Mouse (Mus musculus): ENCODE measurements around the gene Pgbd5. TPM values are rescaled to one million over a fixed set of nuclear protein-coding genes. Genes with fewer than 3 reads are reported as not detected.

The Pgbd5 gene
- polyA plus RNA-seq, 1 experiment from 2014 or later: 2.2 TPM

- no peaks in the 10 kb centered on the region for H3K27me3 ChIP-seq (ENCODE audit: insufficient read depth, low read length)
- H3K4me3 ChIP-seq (ENCODE audit: low read depth, low read length): no peak overlapping the region
- ATAC-seq (ENCODE audit: insufficient read depth) (no peak), DNase-seq (no peak)
- TF ChIP-seq CTCF (IDR thresholded peaks at IDR 0.05; ENCODE audit: low read depth): no peak
- peaks cover 9% of the 10 kb centered on the region; the same call in 1 of the 2 replicates for H3K4me1 ChIP-seq (ENCODE audit: insufficient read depth)
- no peaks in the 10 kb centered on the region for H3K9me3 ChIP-seq (ENCODE audit: low read depth, low read length)
- H3K27ac ChIP-seq (ENCODE audit: low read depth): no peak overlapping the region
- no peak overlapping the region for H3K4me2 ChIP-seq
- 85% methylated on average over 5 of the region's 5 CpGs for WGBS
- no peaks in the 10 kb centered on the region for H3K36me3 ChIP-seq (ENCODE audit: insufficient read depth)
- no peak overlapping the region for H3K9ac ChIP-seq
Measured at GRCm38 (mm10) chr8:124393013-124393412, 46.4 kb downstream of the Pgbd5 start.

- WGBS: 55% methylated on average over 10 of the region's 10 CpGs
Measured at GRCm38 (mm10) chr8:124392271-124393012, 47.0 kb downstream of the Pgbd5 start.

GRCm38 (mm10) chr8:124391191-124391590 lies 48.3 kb downstream of the Pgbd5 start:
- WGBS: 85% methylated on average over 7 of the region's 7 CpGs
- Histone ChIP-seq H3K4me3 (ENCODE audit: low read depth, low read length) (no peak overlapping the region), H3K4me2 (no peak overlapping the region), H3K9me3 (ENCODE audit: low read depth, low read length) (no peaks in the 10 kb centered on the region), H3K36me3 (ENCODE audit: insufficient read depth) (no peaks in the 10 kb centered on the region), H3K27me3 (ENCODE audit: insufficient read depth, low read length) (no peaks in the 10 kb centered on the region), H3K9ac (no peak overlapping the region), H3K27ac (ENCODE audit: low read depth) (no peak overlapping the region), H3K4me1 (ENCODE audit: insufficient read depth) (no peaks in the 10 kb centered on the region)
- ATAC-seq (ENCODE audit: insufficient read depth) (no peak), DNase-seq (no peak)
- no peak for TF ChIP-seq CTCF (IDR thresholded peaks at IDR 0.05; ENCODE audit: low read depth)

More at GRCm38 (mm10) chr8:124392271-124393012, 47.0 kb downstream of the Pgbd5 start:
- Histone ChIP-seq H3K4me1 (ENCODE audit: insufficient read depth) (peaks cover 4% of the 10 kb centered on the region; the same call in 1 of the 2 replicates), H3K9me3 (ENCODE audit: low read depth, low read length) (no peaks in the 10 kb centered on the region), H3K27me3 (ENCODE audit: insufficient read depth, low read length) (no peaks in the 10 kb centered on the region), H3K9ac (no peak overlapping the region), H3K4me2 (no peak overlapping the region), H3K27ac (ENCODE audit: low read depth) (no peak overlapping the region; the same call in 1 of the 2 replicates), H3K36me3 (ENCODE audit: insufficient read depth) (no peaks in the 10 kb centered on the region), H3K4me3 (ENCODE audit: low read depth, low read length) (no peak overlapping the region)
- ATAC-seq (ENCODE audit: insufficient read depth): no peak
- no peak for TF ChIP-seq CTCF (IDR thresholded peaks at IDR 0.05; ENCODE audit: low read depth)
- DNase-seq: no peak

GRCm38 (mm10) chr8:124389495-124389894 lies 50.0 kb downstream of the Pgbd5 start:
- Histone ChIP-seq H3K27ac (ENCODE audit: low read depth) (no peak overlapping the region), H3K4me2 (no peak overlapping the region), H3K36me3 (ENCODE audit: insufficient read depth) (no peaks in the 10 kb centered on the region), H3K27me3 (ENCODE audit: insufficient read depth, low read length) (no peaks in the 10 kb centered on the region), H3K4me3 (ENCODE audit: low read depth, low read length) (no peak overlapping the region), H3K4me1 (ENCODE audit: insufficient read depth) (no peaks in the 10 kb centered on the region), H3K9me3 (ENCODE audit: low read depth, low read length) (no peaks in the 10 kb centered on the region), H3K9ac (no peak overlapping the region)
- WGBS: 82% methylated on average over 11 of the region's 11 CpGs
- no peak for TF ChIP-seq CTCF (IDR thresholded peaks at IDR 0.05; ENCODE audit: low read depth)
- ATAC-seq (ENCODE audit: insufficient read depth): no peak
- DNase-seq: no peak

- H3K4me3 ChIP-seq (ENCODE audit: low read depth, low read length): no peak overlapping the region
- WGBS: 84% methylated on average over 23 of the region's 23 CpGs
- no peaks in the 10 kb centered on the region for H3K27me3 ChIP-seq (ENCODE audit: insufficient read depth, low read length)
- no peak overlapping the region for H3K27ac ChIP-seq (ENCODE audit: low read depth)
- H3K4me1 ChIP-seq (ENCODE audit: insufficient read depth): no peaks in the 10 kb centered on the region
- no peak overlapping the region for H3K4me2 ChIP-seq
- DNase-seq (no peak), ATAC-seq (ENCODE audit: insufficient read depth) (no peak)
- no peaks in the 10 kb centered on the region for H3K9me3 ChIP-seq (ENCODE audit: low read depth, low read length)
- H3K36me3 ChIP-seq (ENCODE audit: insufficient read depth): no peaks in the 10 kb centered on the region
- H3K9ac ChIP-seq: no peak overlapping the region
- no peak for TF ChIP-seq CTCF (IDR thresholded peaks at IDR 0.05; ENCODE audit: low read depth)
Measured at GRCm38 (mm10) chr8:124386225-124386899, 53.1 kb downstream of the Pgbd5 start.

GRCm38 (mm10) chr8:124384336-124384735 lies 55.1 kb downstream of the Pgbd5 start:
- no peaks in the 10 kb centered on the region for H3K36me3 ChIP-seq (ENCODE audit: insufficient read depth)
- ATAC-seq (ENCODE audit: insufficient read depth) (no peak), DNase-seq (no peak)
- H3K4me2 ChIP-seq: no peak overlapping the region
- no peak overlapping the region for H3K4me3 ChIP-seq (ENCODE audit: low read depth, low read length)
- no peak overlapping the region for H3K27ac ChIP-seq (ENCODE audit: low read depth)
- H3K4me1 ChIP-seq (ENCODE audit: insufficient read depth): no peaks in the 10 kb centered on the region
- 87% methylated on average over 19 of the region's 19 CpGs for WGBS
- H3K9me3 ChIP-seq (ENCODE audit: low read depth, low read length): no peaks in the 10 kb centered on the region
- H3K27me3 ChIP-seq (ENCODE audit: insufficient read depth, low read length): no peaks in the 10 kb centered on the region
- no peak for TF ChIP-seq CTCF (IDR thresholded peaks at IDR 0.05; ENCODE audit: low read depth)
- H3K9ac ChIP-seq: no peak overlapping the region

- H3K36me3 ChIP-seq (ENCODE audit: insufficient read depth): no peaks in the 10 kb centered on the region
- no peak for TF ChIP-seq CTCF (IDR thresholded peaks at IDR 0.05; ENCODE audit: low read depth)
- 56% methylated on average over 10 of the region's 10 CpGs for WGBS
Measured at GRCm38 (mm10) chr8:124382235-124382634, 57.2 kb downstream of the Pgbd5 start.

More at GRCm38 (mm10) chr8:124382235-124382634, 57.2 kb downstream of the Pgbd5 start:
- Histone ChIP-seq H3K4me3 (ENCODE audit: low read depth, low read length) (no peak overlapping the region), H3K27me3 (ENCODE audit: insufficient read depth, low read length) (no peaks in the 10 kb centered on the region), H3K4me2 (no peak overlapping the region), H3K27ac (ENCODE audit: low read depth) (no peak overlapping the region), H3K4me1 (ENCODE audit: insufficient read depth) (no peaks in the 10 kb centered on the region), H3K9ac (no peak overlapping the region), H3K9me3 (ENCODE audit: low read depth, low read length) (no peaks in the 10 kb centered on the region)
- no peak for DNase-seq
- ATAC-seq (ENCODE audit: insufficient read depth): no peak
